Mouse (Mus musculus) myocyte (in vitro differentiated cells): Measurements from ENCODE around the gene Pspn. TPM values are rescaled to one million over a fixed set of nuclear protein-coding genes. Genes with fewer than 3 reads are reported as not detected.

ENCODE experiments used
- H3K27me3 ChIP-seq: one replicate; pipeline ENCODE4 v1.6.1; 2011; ENCODE audit not compliant: control insufficient read depth, insufficient read depth, insufficient read length
- H3K36me3 ChIP-seq: one replicate; pipeline ENCODE4 v1.6.1; 2011; ENCODE audit not compliant: control insufficient read depth, insufficient read depth
- H3K4me2 ChIP-seq: one replicate; pipeline ENCODE4 v1.6.1; 2011; ENCODE audit warnings: low read depth, control low read depth
- H3K4me3 ChIP-seq: one replicate; pipeline ENCODE4 v1.5.1; 2011; ENCODE audit warnings: mild to moderate bottlenecking, control low read depth, moderate library complexity
- H3K79me2 ChIP-seq: one replicate; pipeline ENCODE4 v1.6.1; 2011; ENCODE audit not compliant: control insufficient read depth, insufficient read depth
- H3ac ChIP-seq: one replicate; pipeline ENCODE4 v1.6.1; 2011; ENCODE audit not compliant: control insufficient read depth, insufficient read length
- CEBPB ChIP-seq: IDR thresholded peaks from 2 replicates; pipeline ENCODE4 v1.6.1; 2011; ENCODE audit warnings: mild to moderate bottlenecking, moderate library complexity; ENCODE audit not compliant: poor library complexity, insufficient read depth, severe bottlenecking
- E2F4 ChIP-seq: IDR thresholded peaks from one replicate; pipeline ENCODE4 v1.6.1; 2011; ENCODE audit warnings: mild to moderate bottlenecking, control low read depth, moderate library complexity; ENCODE audit not compliant: insufficient read depth
- MAX ChIP-seq: IDR thresholded peaks from one replicate; pipeline ENCODE4 v1.6.1; 2011; ENCODE audit warnings: low read depth, mild to moderate bottlenecking, control low read depth
- MYOD1 ChIP-seq, 3 experiments: IDR thresholded peaks; one replicate each; pipeline ENCODE4 v1.6.1; 2011; ENCODE audit warnings: control low read depth in 2 of 3, low read depth in 2 of 3, mild to moderate bottlenecking in 2 of 3, moderate library complexity in 1 of 3; ENCODE audit not compliant: insufficient read length in 2 of 3, control insufficient read depth in 1 of 3
- MYOG ChIP-seq, 3 experiments: IDR thresholded peaks; one replicate each; pipeline ENCODE4 v1.6.1; 2011; ENCODE audit warnings: control low read depth in 2 of 3, low read depth in 2 of 3, mild to moderate bottlenecking in 2 of 3; ENCODE audit not compliant: insufficient read length in 2 of 3, control insufficient read depth in 1 of 3, insufficient read depth in 1 of 3
- POLR2A ChIP-seq: IDR thresholded peaks from one replicate; pipeline ENCODE4 v1.6.1; 2011; ENCODE audit warnings: low read depth, mild to moderate bottlenecking, control low read depth, moderate library complexity; ENCODE audit not compliant: insufficient read length
- POLR2AphosphoS2 ChIP-seq: IDR thresholded peaks from one replicate; pipeline ENCODE4 v1.6.1; 2011; ENCODE audit warnings: low read depth, control low read depth; ENCODE audit not compliant: insufficient read length
- REST ChIP-seq: IDR thresholded peaks from one replicate; pipeline ENCODE4 v1.6.1; 2011; ENCODE audit warnings: mild to moderate bottlenecking, control low read depth, moderate library complexity; ENCODE audit not compliant: insufficient read depth, insufficient read length
- SRF ChIP-seq: IDR thresholded peaks from one replicate; pipeline ENCODE4 v1.6.1; 2011; ENCODE audit warnings: low read depth; ENCODE audit not compliant: control insufficient read depth, insufficient read length
- TCF12 ChIP-seq: IDR thresholded peaks from one replicate; pipeline ENCODE4 v1.6.1; 2011; ENCODE audit warnings: mild to moderate bottlenecking, control low read depth; ENCODE audit not compliant: poor library complexity, insufficient read depth, severe bottlenecking
- TCF3 ChIP-seq: IDR thresholded peaks from one replicate; pipeline ENCODE4 v1.6.1; 2011; ENCODE audit warnings: low read depth, control low read depth; ENCODE audit not compliant: insufficient read length
- USF1 ChIP-seq: IDR thresholded peaks from one replicate; pipeline ENCODE4 v1.6.1; 2011; ENCODE audit warnings: low read depth, mild to moderate bottlenecking, control low read depth, moderate library complexity
- polyA plus RNA-seq: library from polyadenylated mRNA; unstranded; fragments of >200 nt; fragmentation: generic; extraction: Trizol; gene quantifications from one replicate; pipeline ENCODE4 v1.2.1, GENCODE M21; 2012; ENCODE audit warnings: missing spikeins

Gene Pspn
- polyA plus RNA-seq, 1 experiment = 1.1 TPM

GRCm38 (mm10) chr17:57032854-57033253 is 33.0 kb upstream of the Pspn start:
- no peak overlapping the region for H3ac ChIP-seq
- TF ChIP-seq MYOG (IDR thresholded peaks at IDR 0.05; ENCODE audit: control insufficient read depth in 1 of 3, insufficient read depth in 1 of 3, insufficient read length in 2 of 3, low read depth in 2 of 3) (no peak), USF1 (no peak), TCF12 (no peak), POLR2A (no peak), MYOD1 (IDR thresholded peaks at IDR 0.05; ENCODE audit: control insufficient read depth in 1 of 3, insufficient read length in 2 of 3, low read depth in 2 of 3) (no peak), MAX (no peak), POLR2AphosphoS2 (no peak), E2F4 (no peak), SRF (no peak), TCF3 (no peak), REST (no peak), CEBPB (no peak)

GRCm38 (mm10) chr17:57031661-57032420 is 32.0 kb upstream of the Pspn start:
- H3ac ChIP-seq = peak overlapping the region; percentile 63
- no peaks in the 10 kb centered on the region for H3K27me3 ChIP-seq
- TF ChIP-seq CEBPB (no peak), POLR2A (peak; percentile 91), POLR2AphosphoS2 (peak; percentile 95), SRF (peak; percentile 3), USF1 (peak; percentile 98), MYOD1 (IDR thresholded peaks at IDR 0.05; ENCODE audit: control insufficient read depth in 1 of 3, insufficient read length in 2 of 3, low read depth in 2 of 3) (peak in 1 of 3 experiments; percentile 13), TCF12 (no peak)
- peak overlapping the region; percentile 89 for H3K4me2 ChIP-seq
- H3K79me2 ChIP-seq = peaks cover 40% of the 10 kb centered on the region
- peak overlapping the region; percentile 22 for H3K4me3 ChIP-seq
- H3K36me3 ChIP-seq = peaks cover 9% of the 10 kb centered on the region

More at GRCm38 (mm10) chr17:57032854-57033253, 33.0 kb upstream of the Pspn start:
- H3K36me3 ChIP-seq = peaks cover 4% of the 10 kb centered on the region
- peak overlapping the region; percentile 89 for H3K4me2 ChIP-seq
- peaks cover 30% of the 10 kb centered on the region for H3K79me2 ChIP-seq
- H3K27me3 ChIP-seq = peaks cover 6% of the 10 kb centered on the region
- peak overlapping the region; percentile 22 for H3K4me3 ChIP-seq

DNA sequence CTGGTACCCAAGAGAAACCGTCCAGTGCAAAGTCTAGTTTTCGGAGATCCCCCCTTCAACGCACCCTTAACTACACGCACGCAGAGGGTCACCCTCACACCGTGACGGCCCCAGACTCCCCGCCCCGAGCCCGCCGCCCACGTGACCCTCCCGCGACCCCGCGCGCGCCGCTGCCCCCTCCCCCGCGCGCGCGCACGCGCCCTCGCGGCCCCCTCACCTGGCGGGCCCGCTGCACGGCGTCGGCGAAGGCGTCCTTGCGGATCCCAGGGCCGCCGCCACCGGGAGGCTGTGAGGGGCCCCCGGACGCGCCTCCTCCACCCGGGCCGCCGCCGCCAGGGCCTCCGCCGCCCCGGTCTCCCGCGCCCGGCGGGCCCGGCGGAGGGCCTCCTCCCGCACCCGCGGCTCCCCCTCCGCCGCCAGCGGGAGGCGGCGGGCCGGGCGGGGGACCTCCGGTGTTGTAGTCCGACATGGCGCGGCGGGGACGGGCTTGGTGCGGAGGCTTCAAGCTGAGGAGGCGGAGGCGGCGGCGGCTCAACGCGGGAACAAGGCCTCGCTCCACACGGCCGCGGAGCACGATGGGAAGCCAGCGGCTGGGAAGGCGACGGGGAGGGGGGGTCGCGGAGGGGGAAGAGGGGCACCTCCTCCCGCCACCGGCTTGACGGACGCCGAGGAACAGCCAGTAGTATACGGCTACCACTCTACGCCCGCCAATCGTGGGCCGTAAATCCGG is 31.3 kb upstream of the Pspn start, which contains the start of gene Khsrp:
TSS of gene Khsrp (minus strand) at position 592 of the 730 bp plus-strand sequence.
- H3K4me2 ChIP-seq = peak within 1 kb of the TSS; percentile 95
- H3K27me3 ChIP-seq = no peaks in the 10 kb centered on the region
- H3K79me2 ChIP-seq = peaks cover 42% of the 10 kb centered on the region
- H3ac ChIP-seq = peak within 1 kb of the TSS; percentile 63
- H3K36me3 ChIP-seq = peaks cover 9% of the 10 kb centered on the region
- peak within 1 kb of the TSS; percentile 68 for H3K4me3 ChIP-seq
- no peak for TF ChIP-seq TCF3
- no peak for TF ChIP-seq E2F4
- peak; percentile 15 for TF ChIP-seq SRF
- TF ChIP-seq MAX = no peak
- peak; percentile 7 for TF ChIP-seq USF1
- TF ChIP-seq MYOD1 (IDR thresholded peaks at IDR 0.05; ENCODE audit: control insufficient read depth in 1 of 3, insufficient read length in 2 of 3, low read depth in 2 of 3) = peak in 1 of 3 experiments; percentile 10
- TF ChIP-seq POLR2AphosphoS2 = peak; percentile 81
- peak in 1 of 3 experiments; percentile 5 for TF ChIP-seq MYOG (IDR thresholded peaks at IDR 0.05; ENCODE audit: control insufficient read depth in 1 of 3, insufficient read depth in 1 of 3, insufficient read length in 2 of 3, low read depth in 2 of 3)
- no peak for TF ChIP-seq TCF12
- TF ChIP-seq CEBPB = no peak
- peak; percentile 93 for TF ChIP-seq POLR2A
- TF ChIP-seq REST = peak; percentile 3

- Histone ChIP-seq H3K79me2 (peaks cover 42% of the 10 kb centered on the region), H3K4me3 (peak overlapping the region; percentile 68), H3K36me3 (peaks cover 20% of the 10 kb centered on the region), H3ac (no peak overlapping the region), H3K27me3 (no peaks in the 10 kb centered on the region), H3K4me2 (peak overlapping the region; percentile 95)
- TF ChIP-seq POLR2AphosphoS2 = no peak
- TF ChIP-seq POLR2A = peak; percentile 14
Measured at GRCm38 (mm10) chr17:57029691-57030090, 29.9 kb upstream of the Pspn start.

- Histone ChIP-seq H3K4me2 (no peak overlapping the region), H3K4me3 (no peak overlapping the region)
- no peak for TF ChIP-seq TCF3
- no peak for TF ChIP-seq CEBPB
- no peak for TF ChIP-seq MYOD1 (IDR thresholded peaks at IDR 0.05; ENCODE audit: control insufficient read depth in 1 of 3, insufficient read length in 2 of 3, low read depth in 2 of 3)
- no peak for TF ChIP-seq E2F4
- no peak for TF ChIP-seq POLR2A
- no peak for TF ChIP-seq MAX
- no peak for TF ChIP-seq MYOG (IDR thresholded peaks at IDR 0.05; ENCODE audit: control insufficient read depth in 1 of 3, insufficient read depth in 1 of 3, insufficient read length in 2 of 3, low read depth in 2 of 3)
- TF ChIP-seq POLR2AphosphoS2 = no peak
- no peak for TF ChIP-seq REST
- no peak for TF ChIP-seq USF1
- no peak for TF ChIP-seq SRF
- no peak for TF ChIP-seq TCF12
Measured at GRCm38 (mm10) chr17:57027471-57027870, 27.7 kb upstream of the Pspn start.

More at GRCm38 (mm10) chr17:57027471-57027870, 27.7 kb upstream of the Pspn start:
- H3K36me3 ChIP-seq = peaks cover 20% of the 10 kb centered on the region
- H3K27me3 ChIP-seq = no peaks in the 10 kb centered on the region
- H3ac ChIP-seq = no peak overlapping the region
- peaks cover 42% of the 10 kb centered on the region for H3K79me2 ChIP-seq
